Mouse (Mus musculus): Measurements from ENCODE around the gene Psrc1. TPM values are rescaled to one million over a fixed set of nuclear protein-coding genes. Genes with fewer than 3 reads are reported as not detected.

Gene Psrc1
- 2.9 and 5.2 TPM in 2 replicates for polyA plus RNA-seq (2012; rRNA removed; ENCODE audit: low replicate concordance)

GRCm38 (mm10) chr3:108383485-108384354, at the start of gene Psrc1:
Psrc1 (plus strand) TSS chr3:108383839.

DNA sequence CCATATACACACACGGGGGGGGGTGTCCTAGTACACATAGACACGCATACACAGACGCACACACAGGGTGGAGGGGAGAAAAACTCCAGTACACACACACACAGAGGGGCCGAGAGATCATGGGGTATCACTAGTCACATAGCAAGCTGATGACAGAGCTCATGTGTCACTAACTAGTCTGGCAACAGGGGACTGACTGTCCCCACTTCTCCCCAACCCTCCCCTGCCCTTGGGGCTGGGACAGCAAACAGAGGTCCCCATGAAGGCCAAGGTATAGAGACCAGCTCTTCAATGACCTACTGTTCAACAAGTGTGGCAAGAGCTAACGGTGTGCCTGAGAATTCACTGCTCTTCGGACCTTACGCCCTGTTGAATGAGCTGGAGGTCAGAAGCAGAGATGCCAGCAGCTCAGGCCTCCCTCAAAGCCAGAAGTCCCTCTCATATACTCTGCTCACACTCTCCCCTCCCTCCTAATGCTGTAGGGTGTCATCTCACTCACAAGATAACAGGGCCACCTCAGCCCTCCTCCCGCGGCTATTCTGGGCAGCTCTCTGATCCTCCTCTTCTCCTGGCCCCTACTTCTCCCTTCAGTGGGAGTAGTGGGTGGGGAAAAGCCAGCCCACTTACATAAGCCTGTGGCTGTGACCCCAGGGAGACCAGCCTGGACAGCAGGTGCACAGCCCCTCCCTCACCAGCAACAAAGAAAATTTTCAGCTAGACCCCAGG, 19.2 kb upstream of the Psrc1 start, which contains the start of gene Mybphl:
Gene Mybphl, plus strand, starts transcription at position 642 of the 726 bp plus-strand sequence.

GRCm38 (mm10) chr3:108414857-108415830, 31.5 kb downstream of the Psrc1 start, which contains the start of gene Celsr2:
Celsr2 (minus strand) TSS chr3:108415552.

Other genes starting within 250 kb of the Psrc1 start
- gene Gnai3, start 237.7 kb upstream of the Psrc1 start, polyA plus RNA-seq (2012; rRNA removed; ENCODE audit: low replicate concordance): 6.3 and 6.4 TPM in 2 replicates
- gene Gpr61, start 229.0 kb upstream of the Psrc1 start, polyA plus RNA-seq (2012; rRNA removed; ENCODE audit: low replicate concordance): not detected in 2 replicates
- gene Amigo1, start 197.5 kb upstream of the Psrc1 start, polyA plus RNA-seq (2012; rRNA removed; ENCODE audit: low replicate concordance): 12.4 and 17.7 TPM in 2 replicates
- gene Cyb561d1, start 182.6 kb upstream of the Psrc1 start, polyA plus RNA-seq (2012; rRNA removed; ENCODE audit: low replicate concordance): 7.8 and 8.4 TPM in 2 replicates
- gene Atxn7l2, start 172.9 kb upstream of the Psrc1 start, polyA plus RNA-seq (2012; rRNA removed; ENCODE audit: low replicate concordance): 11.8 and 14.4 TPM in 2 replicates
- 6.7 and 11.3 TPM in 2 replicates for gene Sypl2, start 157.2 kb upstream of the Psrc1 start, polyA plus RNA-seq (2012; rRNA removed; ENCODE audit: low replicate concordance)
- gene Psma5, start 126.9 kb upstream of the Psrc1 start, polyA plus RNA-seq (2012; rRNA removed; ENCODE audit: low replicate concordance): 12.8 and 19.8 TPM in 2 replicates
- 22.8 and 35.5 TPM in 2 replicates for gene Sort1, start 99.8 kb upstream of the Psrc1 start, polyA plus RNA-seq (2012; rRNA removed; ENCODE audit: low replicate concordance)
- gene Mybphl, start 18.9 kb upstream of the Psrc1 start, polyA plus RNA-seq (2012; rRNA removed; ENCODE audit: low replicate concordance): not detected in 2 replicates
- 1.1 and 5.9 TPM in 2 replicates for gene Celsr2, start 31.7 kb downstream of the Psrc1 start, polyA plus RNA-seq (2012; rRNA removed; ENCODE audit: low replicate concordance)
- gene Sars, start 61.4 kb downstream of the Psrc1 start, polyA plus RNA-seq (2012; rRNA removed; ENCODE audit: low replicate concordance): 21.2 and 23.1 TPM in 2 replicates
- not detected in 2 replicates for gene 1700013F07Rik, start 150.3 kb downstream of the Psrc1 start, polyA plus RNA-seq (2012; rRNA removed; ENCODE audit: low replicate concordance)
- gene 5330417C22Rik, start 152.7 kb downstream of the Psrc1 start, polyA plus RNA-seq (2012; rRNA removed; ENCODE audit: low replicate concordance): 7.8 and 26.5 TPM in 2 replicates
- 1.7 and 2.2 TPM in 2 replicates for gene Tmem167b, start 178.6 kb downstream of the Psrc1 start, polyA plus RNA-seq (2012; rRNA removed; ENCODE audit: low replicate concordance)
- 0.44 and 1.1 TPM in 2 replicates for gene Taf13, start 187.9 kb downstream of the Psrc1 start, polyA plus RNA-seq (2012; rRNA removed; ENCODE audit: low replicate concordance)
- gene Wdr47, start 207.4 kb downstream of the Psrc1 start, polyA plus RNA-seq (2012; rRNA removed; ENCODE audit: low replicate concordance): 0.83 and 1.3 TPM in 2 replicates